Mouse (Mus musculus) olfactory bulb, adult 2 months (tissue): ENCODE results near the gene Unc13d. TPM values are rescaled to one million over a fixed set of nuclear protein-coding genes. Genes with fewer than 3 reads are reported as not detected.

Experiments
- H3K27ac ChIP-seq: fragments of 200-500 bp; 2 replicates; pipeline ENCODE4 v1.5.1; 2012; ENCODE audit warnings: low read depth, low read length; ENCODE audit not compliant: insufficient read depth
- H3K4me1 ChIP-seq: fragments of 200-500 bp; 2 replicates; pipeline ENCODE4 v1.6.1; 2012; ENCODE audit warnings: low read length; ENCODE audit not compliant: control insufficient read depth, insufficient read depth
- H3K4me3 ChIP-seq: fragments of 200-500 bp; 2 replicates; pipeline ENCODE4 v1.5.1; 2012; ENCODE audit warnings: mild to moderate bottlenecking, low read depth, low read length, moderate library complexity; ENCODE audit not compliant: insufficient read depth
- CTCF ChIP-seq: fragments of 200-500 bp; IDR thresholded peaks from 2 replicates; pipeline ENCODE4 v1.5.1; 2012; ENCODE audit warnings: low read depth, mild to moderate bottlenecking, low read length, moderate library complexity; ENCODE audit not compliant: insufficient read depth
- POLR2A ChIP-seq: fragments of 200-500 bp; IDR thresholded peaks from 2 replicates; pipeline ENCODE4 v1.6.1; 2012; ENCODE audit warnings: mild to moderate bottlenecking, low read depth, low read length, moderate library complexity; ENCODE audit not compliant: insufficient read depth
- WGBS: fragments of 180-500 bp; shearing (Covaris S2); methylation state at CpG from one replicate; pipeline ENCODE4 v1.1.7; 2018; 5-methylcytosine and 5-hydroxymethylcytosine counted together
- polyA plus RNA-seq: library from polyadenylated mRNA; stranded (reverse); fragments of >200 nt; gene quantifications from 2 replicates; pipeline ENCODE4 v1.2.4, GENCODE M21; 2012; ENCODE audit warnings: low replicate concordance; ENCODE audit not compliant: missing spikeins, insufficient read depth, insufficient read length

Unc13d gene
- polyA plus RNA-seq, 1 experiment = not detected

DNA sequence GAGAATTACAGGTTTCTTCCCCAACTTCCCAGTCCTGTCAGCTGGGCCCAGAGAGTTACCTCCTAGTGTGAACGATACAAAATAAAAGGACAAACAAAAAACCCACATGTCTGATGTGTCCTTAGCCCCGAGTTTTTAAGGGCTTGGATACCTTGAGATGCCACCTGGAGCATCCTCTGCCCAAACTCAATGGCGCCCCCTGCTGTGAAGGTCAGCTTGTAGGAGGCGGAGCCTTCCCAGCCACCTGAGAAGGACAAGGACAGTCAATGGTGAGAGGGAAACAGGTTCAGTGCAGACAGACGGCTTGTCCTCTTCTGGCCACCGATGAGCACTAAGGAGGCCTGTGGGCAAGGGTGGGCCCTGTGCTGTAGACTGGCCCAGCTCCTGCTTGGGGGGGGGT, 3.3 kb upstream of the Unc13d start:
- Histone ChIP-seq H3K4me3 (no peak overlapping the region), H3K4me1 (peaks cover 55% of the 10 kb centered on the region), H3K27ac (peak overlapping the region; percentile 50; the same call in 1 of the 2 replicates)
- WGBS = 57% methylated on average over 6 of the region's 6 CpGs
- TF ChIP-seq POLR2A (no peak), CTCF (no peak)

DNA sequence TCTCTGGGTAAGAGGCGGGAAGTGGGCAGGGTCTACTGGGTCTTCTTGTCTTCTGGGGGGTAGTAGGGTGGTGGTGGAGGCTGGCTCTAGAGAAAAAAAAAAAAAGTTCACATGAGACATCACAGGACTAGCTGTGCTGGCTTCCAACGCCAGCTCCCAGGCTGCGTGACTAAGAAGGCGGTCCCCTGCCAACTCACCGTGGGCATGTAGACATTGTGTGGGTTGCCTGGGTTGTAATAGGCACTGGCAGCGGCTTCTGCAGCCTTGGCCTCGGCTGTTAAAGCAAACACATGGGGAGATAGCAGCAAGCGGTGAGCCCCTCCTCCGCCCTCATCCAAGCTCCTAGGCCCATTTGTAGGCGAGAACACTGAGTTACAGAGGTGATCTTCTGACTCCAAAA, 1.8 kb upstream of the Unc13d start:
- no peak overlapping the region for H3K4me3 ChIP-seq
- 32% methylated on average over 10 of the region's 10 CpGs for WGBS
- H3K27ac ChIP-seq = peak overlapping the region; percentile 72
- TF ChIP-seq POLR2A (no peak), CTCF (no peak)
- H3K4me1 ChIP-seq = peaks cover 56% of the 10 kb centered on the region

DNA sequence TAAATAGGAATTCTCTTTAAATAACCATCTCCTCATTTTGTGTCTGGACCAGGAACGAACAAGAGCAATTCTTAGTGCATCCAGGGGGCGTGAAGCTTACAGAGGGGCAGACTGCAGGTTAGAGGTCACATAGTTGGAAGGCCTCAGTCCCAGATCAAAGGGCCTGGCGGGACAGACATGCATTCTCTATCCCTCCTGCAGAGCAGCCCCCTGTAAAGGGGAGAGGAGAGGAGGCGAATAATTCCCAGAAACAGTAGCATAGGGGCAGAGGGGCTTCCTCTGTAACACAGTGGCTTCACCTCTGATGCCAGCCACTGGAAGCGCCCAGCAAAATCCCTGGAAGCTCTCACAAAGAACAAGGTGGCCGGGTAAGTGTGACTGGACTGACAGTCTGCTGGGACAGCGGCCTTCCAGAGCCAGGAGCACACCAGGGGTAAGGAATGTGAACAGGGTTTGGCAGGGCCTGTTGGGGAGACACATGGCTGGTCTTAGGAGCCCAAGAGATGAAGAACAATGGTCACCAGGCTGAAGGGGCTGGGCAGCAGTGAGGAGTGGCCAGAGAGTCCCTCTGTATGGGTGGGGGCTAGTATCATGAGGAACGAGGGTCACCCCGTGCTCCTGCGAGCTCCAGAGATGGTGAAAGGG, 1.0 kb upstream of the Unc13d start:
- TF ChIP-seq POLR2A (no peak), CTCF (no peak)
- H3K4me3 ChIP-seq = no peak overlapping the region
- WGBS = 54% methylated on average over 10 of the region's 10 CpGs
- H3K4me1 ChIP-seq = peaks cover 56% of the 10 kb centered on the region
- peak overlapping the region; percentile 47 for H3K27ac ChIP-seq

DNA sequence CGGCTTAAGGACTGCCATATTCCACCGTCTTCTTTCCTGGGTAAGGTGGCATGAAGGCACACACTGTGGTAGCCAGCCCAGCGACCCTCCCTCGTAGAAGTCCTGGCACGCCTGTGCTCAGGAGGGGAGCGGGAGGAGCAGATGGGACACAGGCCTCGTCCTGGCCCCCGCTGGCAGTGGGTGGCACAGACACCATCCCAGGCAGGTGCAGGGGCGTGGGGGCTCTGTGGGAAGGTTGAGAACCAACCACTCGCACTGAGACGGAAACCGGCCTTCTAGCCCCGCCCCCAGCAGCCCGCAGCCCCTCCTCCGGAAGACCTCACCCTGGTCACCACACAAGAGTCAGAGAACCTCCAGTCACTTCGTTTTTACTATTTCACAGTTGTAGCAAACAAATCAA, 460 bp upstream of the Unc13d start:
- H3K27ac ChIP-seq = peak overlapping the region; percentile 68
- 10% methylated on average over 16 of the region's 16 CpGs for WGBS
- peaks cover 56% of the 10 kb centered on the region for H3K4me1 ChIP-seq
- TF ChIP-seq CTCF = no peak
- TF ChIP-seq POLR2A = no peak
- H3K4me3 ChIP-seq = peak overlapping the region; percentile 6; the same call in 1 of the 2 replicates

DNA sequence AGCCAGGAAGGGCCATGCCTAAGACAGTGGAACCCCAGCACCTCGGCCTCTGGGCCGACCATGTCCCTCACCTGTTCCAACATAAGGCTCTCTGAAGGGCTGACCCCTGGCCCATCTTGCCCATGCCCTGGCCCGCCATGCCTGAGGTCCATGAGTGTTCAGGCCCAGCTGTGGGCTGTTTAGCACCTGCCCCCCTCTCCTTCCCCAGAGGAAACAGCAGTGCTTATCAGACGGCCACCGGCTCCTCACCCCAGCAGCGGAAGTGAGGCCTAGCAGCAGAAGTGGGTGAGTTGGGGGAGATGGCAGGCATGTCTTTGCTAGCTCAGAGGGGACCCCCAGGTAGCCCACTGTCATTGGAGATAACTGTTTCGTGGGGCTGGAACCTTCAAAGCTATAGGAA, 925 bp downstream of the Unc13d start:
- H3K4me3 ChIP-seq = no peak overlapping the region; the same call in 1 of the 2 replicates
- peaks cover 52% of the 10 kb centered on the region for H3K4me1 ChIP-seq
- WGBS = 92% methylated on average over 7 of the region's 7 CpGs
- no peak overlapping the region for H3K27ac ChIP-seq
- TF ChIP-seq CTCF (no peak), POLR2A (no peak)

DNA sequence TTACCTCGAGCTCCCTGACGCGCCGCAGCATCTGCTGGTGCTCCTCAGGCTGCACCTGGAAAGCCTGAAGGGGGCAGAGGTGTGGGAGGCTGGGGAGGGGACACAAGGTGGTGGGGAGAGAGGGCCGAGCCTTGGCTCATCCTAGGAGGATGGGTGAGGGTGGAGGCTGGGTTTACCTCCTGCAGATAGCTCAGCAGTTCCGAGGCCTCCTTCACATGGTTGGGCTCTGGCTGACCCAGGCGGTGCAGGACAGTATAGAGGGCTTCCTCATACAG, 1.6 kb downstream of the Unc13d start:
- WGBS = 72% methylated on average over 7 of the region's 7 CpGs
- no peak overlapping the region for H3K27ac ChIP-seq
- TF ChIP-seq CTCF (no peak), POLR2A (no peak)
- H3K4me3 ChIP-seq = no peak overlapping the region
- peaks cover 51% of the 10 kb centered on the region for H3K4me1 ChIP-seq

DNA sequence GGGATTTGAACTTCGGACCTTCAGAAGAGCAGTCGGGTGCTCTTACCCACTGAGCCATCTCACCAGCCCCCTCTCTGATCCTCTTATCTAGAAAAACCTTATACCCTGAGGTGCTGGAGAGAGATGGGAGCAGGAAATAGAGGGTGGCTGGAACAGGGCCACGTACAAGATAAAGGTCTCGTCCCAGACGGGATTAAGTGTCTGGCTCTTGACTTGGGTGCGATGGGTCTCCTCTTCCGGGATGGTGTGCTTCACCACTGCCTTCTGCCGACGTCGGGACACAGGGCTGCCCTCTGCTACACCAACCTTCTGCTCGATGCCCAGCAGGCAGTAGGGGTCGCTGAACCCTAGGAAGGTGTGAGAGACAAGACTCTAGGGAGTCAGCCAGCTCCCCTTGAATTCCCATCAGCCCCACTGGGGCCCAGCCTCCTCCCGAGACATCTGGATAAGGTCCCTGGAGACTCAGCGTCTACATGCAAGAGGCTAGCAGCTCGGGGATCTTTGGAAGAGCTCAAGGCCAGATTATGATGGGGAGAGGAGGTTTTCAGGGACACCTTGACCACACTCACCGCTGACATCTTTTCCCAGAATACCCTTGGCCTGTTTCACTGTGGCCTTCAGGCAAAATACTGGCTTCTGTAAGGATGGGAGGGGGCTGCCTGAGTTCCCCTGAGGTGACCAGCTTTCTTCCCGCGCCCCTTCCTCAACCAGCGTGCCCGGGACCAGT, 2.1 kb downstream of the Unc13d start:
- Histone ChIP-seq H3K4me1 (peaks cover 47% of the 10 kb centered on the region), H3K27ac (no peak overlapping the region), H3K4me3 (no peak overlapping the region)
- no peak for TF ChIP-seq CTCF
- no peak for TF ChIP-seq POLR2A
- WGBS = 60% methylated on average over 20 of the region's 20 CpGs

DNA sequence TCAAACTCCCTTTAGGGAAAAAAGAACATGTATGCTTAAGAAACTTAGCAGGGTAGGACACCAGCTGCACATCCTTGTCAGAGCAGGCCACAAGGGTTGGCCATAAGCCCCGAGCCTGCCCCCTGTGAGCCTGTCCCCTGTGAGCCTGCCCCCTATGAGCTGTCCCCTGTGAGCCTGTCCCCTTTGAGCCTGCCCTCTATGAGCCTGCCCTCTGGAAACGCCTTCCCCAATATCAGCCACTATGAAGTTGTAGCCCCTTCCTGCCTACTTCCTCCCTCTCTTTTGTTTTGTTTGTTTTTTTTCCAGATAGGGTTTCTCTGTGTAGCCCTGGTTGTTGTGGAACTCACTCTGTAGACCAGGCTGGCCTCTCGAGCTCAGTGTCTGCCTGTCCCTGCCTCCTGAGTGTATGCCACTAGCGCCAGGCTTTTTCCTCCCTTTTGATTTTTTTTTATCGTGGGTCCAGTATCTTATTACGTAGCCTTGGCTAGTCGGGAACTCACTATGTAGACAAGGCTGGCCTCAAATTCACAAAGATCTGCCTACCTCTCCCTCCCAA, 3.2 kb downstream of the Unc13d start:
- 75% methylated on average over 7 of the region's 7 CpGs for WGBS
- TF ChIP-seq POLR2A (no peak), CTCF (no peak)
- Histone ChIP-seq H3K27ac (no peak overlapping the region), H3K4me3 (no peak overlapping the region), H3K4me1 (peaks cover 39% of the 10 kb centered on the region)

DNA sequence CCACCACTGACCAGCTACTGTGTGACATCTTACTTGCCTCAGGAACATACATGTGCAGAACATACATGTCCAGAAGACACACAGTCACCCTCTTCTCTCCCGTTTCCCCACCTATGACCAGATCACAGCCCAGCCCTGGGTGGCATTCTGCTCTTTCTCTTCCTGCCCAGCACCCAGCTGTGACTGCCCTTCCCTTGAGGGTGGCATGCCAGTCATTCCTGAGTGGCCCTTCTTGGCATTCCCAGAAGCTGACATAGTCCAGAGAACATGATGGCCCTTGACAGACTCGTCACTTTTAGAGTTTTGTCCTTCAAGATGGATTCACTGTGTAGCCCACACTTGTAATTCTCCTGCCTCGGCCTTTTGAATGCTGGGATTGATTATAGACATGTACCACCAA, 5.2 kb downstream of the Unc13d start:
- Histone ChIP-seq H3K4me1 (peaks cover 26% of the 10 kb centered on the region), H3K4me3 (no peak overlapping the region), H3K27ac (no peak overlapping the region)
- 89% methylated on average over 3 of the region's 3 CpGs for WGBS
- no peak for TF ChIP-seq CTCF
- no peak for TF ChIP-seq POLR2A
